Mouse (Mus musculus) heart, postnatal 0 days (tissue): ENCODE data around the gene Tmbim1.

Experiments used
- CTCF ChIP-seq: IDR thresholded peaks from 2 replicates; pipeline ENCODE4 v1.5.1; 2016; ENCODE audit warnings: antibody characterized with exemption, control low read depth, low read depth
- EP300 ChIP-seq: IDR thresholded peaks from 2 replicates; pipeline ENCODE4 v1.6.1; 2016; ENCODE audit warnings: antibody characterized with exemption, low read depth

- TF ChIP-seq CTCF (no peak), EP300 (no peak)
Observed at GRCm38 (mm10) chr1:74334607-74335006, 29.2 kb upstream of the Tmbim1 start.
